Mouse (Mus musculus) cerebellum, postnatal 36 days (tissue): ENCODE measurements around the gene Adra2a.

Experiments used
- DNase-seq, 2 experiments: peaks; one replicate each; pipeline ENCODE4 v3.0.0; 2021 to 2022; ENCODE audit warnings: mixed read lengths in 2 of 2

Gene Adra2a

GRCm38 (mm10) chr19:54076362-54077349 lies 32.7 kb downstream of the Adra2a start:
- DNase-seq = no peak

GRCm38 (mm10) chr19:54081303-54081702 lies 37.4 kb downstream of the Adra2a start:
- DNase-seq = no peak

GRCm38 (mm10) chr19:54081716-54082165 lies 37.8 kb downstream of the Adra2a start:
- no peak for DNase-seq

GRCm38 (mm10) chr19:54087319-54087718 lies 43.4 kb downstream of the Adra2a start:
- DNase-seq = no peak

- DNase-seq = no peak
Measured at GRCm38 (mm10) chr19:54093599-54093998, 49.6 kb downstream of the Adra2a start.

- no peak for DNase-seq
Measured at GRCm38 (mm10) chr19:54095716-54096115, 51.8 kb downstream of the Adra2a start.

GRCm38 (mm10) chr19:54098367-54098766 lies 54.4 kb downstream of the Adra2a start:
- no peak for DNase-seq
